Mouse (Mus musculus): ENCODE data around the gene Krt42. TPM values are rescaled to one million over a fixed set of nuclear protein-coding genes. Genes with fewer than 3 reads are reported as not detected.
"Not testable (repeated sequence)": the region's sequence is repeated elsewhere in the genome, so short reads cannot be mapped to it uniquely, and the experiment has no call there.

Krt42 gene
- polyA plus RNA-seq (2015; fragmentation: Nextera tagmentation; extraction: Ambion mirVana) = 0.25 and 0.37 TPM in 2 replicates

- no peak within 1 kb of the TSS for H3K4me2 ChIP-seq (replicated peaks)
- no peak within 1 kb of the TSS for H3K4me3 ChIP-seq (replicated peaks)
- peaks cover 5% of the 10 kb centered on the region; the same call in 1 of the 2 replicates for H3K4me1 ChIP-seq
- H3K27me3 ChIP-seq = no peaks in the 10 kb centered on the region
- H3K36me3 ChIP-seq = no peaks in the 10 kb centered on the region
- 62% methylated on average over 7 of the region's 7 CpGs for WGBS
- ATAC-seq (ENCODE audit: insufficient number of reproducible peaks, low FRiP score, low TSS enrichment, low read depth) = no peak
- no peaks in the 10 kb centered on the region for H3K9me3 ChIP-seq (replicated peaks)
- no peak within 1 kb of the TSS for H3K27ac ChIP-seq (replicated peaks)
- no peak within 1 kb of the TSS for H3K9ac ChIP-seq
Observed at GRCm38 (mm10) chr11:100269821-100270332, at the start of gene Krt42. TSS of gene Krt42 (minus strand) at chr11:100269871.

GRCm38 (mm10) chr11:100318529-100319451, 49.1 kb upstream of the Krt42 start:
- H3K36me3 ChIP-seq = peaks cover 16% of the 10 kb centered on the region
- no peak overlapping the region; the same call in 1 of the 2 replicates for H3K27ac ChIP-seq (replicated peaks)
- ATAC-seq (ENCODE audit: insufficient number of reproducible peaks, low FRiP score, low TSS enrichment, low read depth) = no peak
- H3K4me2 ChIP-seq (replicated peaks) = peak overlapping the region; percentile 55
- no peaks in the 10 kb centered on the region for H3K27me3 ChIP-seq
- peak overlapping the region; percentile 79 for H3K4me3 ChIP-seq (replicated peaks)
- H3K9me3 ChIP-seq (replicated peaks) = no peaks in the 10 kb centered on the region
- 83% methylated on average over 10 of the region's 10 CpGs for WGBS
- H3K4me1 ChIP-seq = peaks cover 6% of the 10 kb centered on the region
- H3K9ac ChIP-seq = no peak overlapping the region

GRCm38 (mm10) chr11:100317826-100318380, 48.2 kb upstream of the Krt42 start:
- no peaks in the 10 kb centered on the region for H3K9me3 ChIP-seq (replicated peaks)
- no peak overlapping the region for H3K27ac ChIP-seq (replicated peaks)
- peaks cover 6% of the 10 kb centered on the region for H3K4me1 ChIP-seq
- H3K36me3 ChIP-seq = peaks cover 16% of the 10 kb centered on the region
- H3K27me3 ChIP-seq = no peaks in the 10 kb centered on the region
- H3K4me2 ChIP-seq (replicated peaks) = no peak overlapping the region
- H3K9ac ChIP-seq = no peak overlapping the region
- H3K4me3 ChIP-seq (replicated peaks) = no peak overlapping the region
- whole genome bisulfite sequencing = 71% methylated on average over 6 of the region's 6 CpGs
- ATAC-seq (ENCODE audit: insufficient number of reproducible peaks, low FRiP score, low TSS enrichment, low read depth) = no peak

- H3K4me3 ChIP-seq (replicated peaks) = no peak overlapping the region
- H3K4me1 ChIP-seq = 0 out of 2 replicates have a peak, but pooled peaks cover 3% of the 10 kb centered on the region
- no peaks in the 10 kb centered on the region for H3K36me3 ChIP-seq
- WGBS = 90% methylated on average over 5 of the region's 5 CpGs
- no peaks in the 10 kb centered on the region for H3K9me3 ChIP-seq (replicated peaks)
- no peaks in the 10 kb centered on the region for H3K27me3 ChIP-seq
- ATAC-seq (ENCODE audit: insufficient number of reproducible peaks, low FRiP score, low TSS enrichment, low read depth) = no peak
- H3K4me2 ChIP-seq (replicated peaks) = no peak overlapping the region
- H3K27ac ChIP-seq (replicated peaks) = no peak overlapping the region
- H3K9ac ChIP-seq = no peak overlapping the region
Observed at GRCm38 (mm10) chr11:100315439-100315838, 45.8 kb upstream of the Krt42 start.

- Histone ChIP-seq H3K9ac (no peak overlapping the region), H3K4me1 (no peaks in the 10 kb centered on the region), H3K36me3 (no peaks in the 10 kb centered on the region), H3K4me2 (replicated peaks) (no peak overlapping the region), H3K9me3 (replicated peaks) (no peaks in the 10 kb centered on the region), H3K27ac (replicated peaks) (no peak overlapping the region), H3K27me3 (no peaks in the 10 kb centered on the region), H3K4me3 (replicated peaks) (no peak overlapping the region)
- ATAC-seq (ENCODE audit: insufficient number of reproducible peaks, low FRiP score, low TSS enrichment, low read depth) = no peak
- WGBS = 85% methylated on average over 6 of the region's 6 CpGs
Observed at GRCm38 (mm10) chr11:100313424-100313823, 43.8 kb upstream of the Krt42 start.

GRCm38 (mm10) chr11:100312096-100312679, 42.5 kb upstream of the Krt42 start:
- no peaks in the 10 kb centered on the region for H3K36me3 ChIP-seq
- H3K27me3 ChIP-seq = no peaks in the 10 kb centered on the region
- ATAC-seq (ENCODE audit: insufficient number of reproducible peaks, low FRiP score, low TSS enrichment, low read depth) = no peak
- H3K4me1 ChIP-seq = no peaks in the 10 kb centered on the region
- no peak overlapping the region for H3K4me2 ChIP-seq (replicated peaks)
- H3K4me3 ChIP-seq (replicated peaks) = no peak overlapping the region
- H3K9me3 ChIP-seq (replicated peaks) = no peaks in the 10 kb centered on the region
- H3K27ac ChIP-seq (replicated peaks) = no peak overlapping the region
- no peak overlapping the region for H3K9ac ChIP-seq
- 35% methylated on average over 5 of the region's 5 CpGs for WGBS

- Histone ChIP-seq H3K4me1 (no peaks in the 10 kb centered on the region), H3K9me3 (replicated peaks) (no peaks in the 10 kb centered on the region), H3K4me3 (replicated peaks) (no peak overlapping the region), H3K36me3 (no peaks in the 10 kb centered on the region), H3K27ac (replicated peaks) (no peak overlapping the region), H3K27me3 (no peaks in the 10 kb centered on the region), H3K4me2 (replicated peaks) (no peak overlapping the region), H3K9ac (no peak overlapping the region)
- WGBS = 76% methylated on average over 1 of the region's 1 CpGs
- ATAC-seq (ENCODE audit: insufficient number of reproducible peaks, low FRiP score, low TSS enrichment, low read depth) = no peak
Observed at GRCm38 (mm10) chr11:100311656-100312055, 42.0 kb upstream of the Krt42 start.

- not testable (repeated sequence) for H3K4me3 ChIP-seq (replicated peaks); H3K36me3 ChIP-seq; ATAC-seq (ENCODE audit: insufficient number of reproducible peaks, low FRiP score, low TSS enrichment, low read depth); H3K9me3 ChIP-seq (replicated peaks); H3K4me1 ChIP-seq; H3K9ac ChIP-seq; H3K4me2 ChIP-seq (replicated peaks); H3K27ac ChIP-seq (replicated peaks); H3K27me3 ChIP-seq
- 93% methylated on average over 6 of the region's 6 CpGs for WGBS
Observed at GRCm38 (mm10) chr11:100308672-100309071, 39.0 kb upstream of the Krt42 start.

GRCm38 (mm10) chr11:100307900-100308299, 38.2 kb upstream of the Krt42 start:
- Histone ChIP-seq H3K36me3 (no peaks in the 10 kb centered on the region), H3K27me3 (no peaks in the 10 kb centered on the region), H3K27ac (replicated peaks) (no peak overlapping the region), H3K4me1 (no peaks in the 10 kb centered on the region), H3K9ac (no peak overlapping the region), H3K4me3 (replicated peaks) (no peak overlapping the region), H3K9me3 (replicated peaks) (no peaks in the 10 kb centered on the region), H3K4me2 (replicated peaks) (no peak overlapping the region)
- 87% methylated on average over 5 of the region's 5 CpGs for WGBS
- no peak for ATAC-seq (ENCODE audit: insufficient number of reproducible peaks, low FRiP score, low TSS enrichment, low read depth)

GRCm38 (mm10) chr11:100301292-100301691, 31.6 kb upstream of the Krt42 start:
- H3K4me2 ChIP-seq (replicated peaks) = no peak overlapping the region
- no peak overlapping the region for H3K4me3 ChIP-seq (replicated peaks)
- H3K27ac ChIP-seq (replicated peaks) = no peak overlapping the region
- H3K9ac ChIP-seq = no peak overlapping the region
- no peaks in the 10 kb centered on the region for H3K9me3 ChIP-seq (replicated peaks)
- WGBS = 92% methylated on average over 5 of the region's 5 CpGs
- no peaks in the 10 kb centered on the region for H3K36me3 ChIP-seq
- H3K4me1 ChIP-seq = peaks cover 4% of the 10 kb centered on the region; the same call in 1 of the 2 replicates
- no peak for ATAC-seq (ENCODE audit: insufficient number of reproducible peaks, low FRiP score, low TSS enrichment, low read depth)
- no peaks in the 10 kb centered on the region; the same call in 1 of the 2 replicates for H3K27me3 ChIP-seq

- H3K9me3 ChIP-seq (replicated peaks) = no peaks in the 10 kb centered on the region
- H3K4me1 ChIP-seq = peaks cover 5% of the 10 kb centered on the region
- no peak overlapping the region for H3K9ac ChIP-seq
- WGBS = 11% methylated on average over 5 of the region's 5 CpGs
- no peaks in the 10 kb centered on the region for H3K36me3 ChIP-seq
- no peak overlapping the region for H3K27ac ChIP-seq (replicated peaks)
- H3K4me3 ChIP-seq (replicated peaks) = no peak overlapping the region
- no peak overlapping the region for H3K4me2 ChIP-seq (replicated peaks)
- ATAC-seq (ENCODE audit: insufficient number of reproducible peaks, low FRiP score, low TSS enrichment, low read depth) = no peak
- H3K27me3 ChIP-seq = no peaks in the 10 kb centered on the region; the same call in 1 of the 2 replicates
Observed at GRCm38 (mm10) chr11:100300293-100300692, 30.6 kb upstream of the Krt42 start.

Measured in embryonic facial prominence, embryonic 15.5 days (tissue).